Mouse (Mus musculus): Measurements from ENCODE around the gene Fat4. TPM values are rescaled to one million over a fixed set of nuclear protein-coding genes. Genes with fewer than 3 reads are reported as not detected.
A peak's percentile ranks its signal among the peaks of the same experiment; 100 is the strongest.

Fat4 gene
- polyA plus RNA-seq, 1 experiment = 20.9 TPM

GRCm38 (mm10) chr3:38907676-38908425 lies 21.1 kb downstream of the Fat4 start:
- DNase-seq (ENCODE audit: low read depth) = peak; percentile 62
- TF ChIP-seq CTCF (IDR thresholded peaks at IDR 0.05; ENCODE audit: borderline replicate concordance, extremely low read depth, insufficient read depth, insufficient read length) = no peak
- TF ChIP-seq POLR2A (IDR thresholded peaks at IDR 0.05; ENCODE audit: borderline replicate concordance, extremely low read depth, insufficient read depth, insufficient read length, poor library complexity, severe bottlenecking) = no peak

GRCm38 (mm10) chr3:38908426-38909111 lies 21.8 kb downstream of the Fat4 start:
- peak; percentile 65 for DNase-seq (ENCODE audit: low read depth)
- TF ChIP-seq POLR2A (IDR thresholded peaks at IDR 0.05; ENCODE audit: borderline replicate concordance, extremely low read depth, insufficient read depth, insufficient read length, poor library complexity, severe bottlenecking) = no peak
- TF ChIP-seq CTCF (IDR thresholded peaks at IDR 0.05; ENCODE audit: borderline replicate concordance, extremely low read depth, insufficient read depth, insufficient read length) = no peak

GRCm38 (mm10) chr3:38912768-38913487 lies 26.2 kb downstream of the Fat4 start:
- TF ChIP-seq POLR2A (IDR thresholded peaks at IDR 0.05; ENCODE audit: borderline replicate concordance, extremely low read depth, insufficient read depth, insufficient read length, poor library complexity, severe bottlenecking) = no peak
- no peak for TF ChIP-seq CTCF (IDR thresholded peaks at IDR 0.05; ENCODE audit: borderline replicate concordance, extremely low read depth, insufficient read depth, insufficient read length)
- peak; percentile 60 for DNase-seq (ENCODE audit: low read depth)

GRCm38 (mm10) chr3:38913488-38914105 lies 26.9 kb downstream of the Fat4 start:
- peak; percentile 45 for DNase-seq (ENCODE audit: low read depth)
- TF ChIP-seq CTCF (IDR thresholded peaks at IDR 0.05; ENCODE audit: borderline replicate concordance, extremely low read depth, insufficient read depth, insufficient read length) (no peak), POLR2A (IDR thresholded peaks at IDR 0.05; ENCODE audit: borderline replicate concordance, extremely low read depth, insufficient read depth, insufficient read length, poor library complexity, severe bottlenecking) (no peak)

- DNase-seq (ENCODE audit: low read depth) = peak; percentile 37
- no peak for TF ChIP-seq POLR2A (IDR thresholded peaks at IDR 0.05; ENCODE audit: borderline replicate concordance, extremely low read depth, insufficient read depth, insufficient read length, poor library complexity, severe bottlenecking)
- no peak for TF ChIP-seq CTCF (IDR thresholded peaks at IDR 0.05; ENCODE audit: borderline replicate concordance, extremely low read depth, insufficient read depth, insufficient read length)
Observed at GRCm38 (mm10) chr3:38918926-38919325, 32.2 kb downstream of the Fat4 start.

- DNase-seq (ENCODE audit: low read depth) = no peak
- TF ChIP-seq POLR2A (IDR thresholded peaks at IDR 0.05; ENCODE audit: borderline replicate concordance, extremely low read depth, insufficient read depth, insufficient read length, poor library complexity, severe bottlenecking) = no peak
- no peak for TF ChIP-seq CTCF (IDR thresholded peaks at IDR 0.05; ENCODE audit: borderline replicate concordance, extremely low read depth, insufficient read depth, insufficient read length)
Observed at GRCm38 (mm10) chr3:38921031-38921430, 34.3 kb downstream of the Fat4 start.

GRCm38 (mm10) chr3:38923251-38923686 lies 36.5 kb downstream of the Fat4 start:
- no peak for DNase-seq (ENCODE audit: low read depth)
- TF ChIP-seq CTCF (IDR thresholded peaks at IDR 0.05; ENCODE audit: borderline replicate concordance, extremely low read depth, insufficient read depth, insufficient read length) (no peak), POLR2A (IDR thresholded peaks at IDR 0.05; ENCODE audit: borderline replicate concordance, extremely low read depth, insufficient read depth, insufficient read length, poor library complexity, severe bottlenecking) (no peak)

GRCm38 (mm10) chr3:38928076-38928686 lies 41.4 kb downstream of the Fat4 start:
- TF ChIP-seq POLR2A (IDR thresholded peaks at IDR 0.05; ENCODE audit: borderline replicate concordance, extremely low read depth, insufficient read depth, insufficient read length, poor library complexity, severe bottlenecking) (no peak), CTCF (IDR thresholded peaks at IDR 0.05; ENCODE audit: borderline replicate concordance, extremely low read depth, insufficient read depth, insufficient read length) (no peak)

GRCm38 (mm10) chr3:38928751-38929150 lies 42.0 kb downstream of the Fat4 start:
- DNase-seq (ENCODE audit: low read depth) = peak; percentile 32
- TF ChIP-seq CTCF (IDR thresholded peaks at IDR 0.05; ENCODE audit: borderline replicate concordance, extremely low read depth, insufficient read depth, insufficient read length) (no peak), POLR2A (IDR thresholded peaks at IDR 0.05; ENCODE audit: borderline replicate concordance, extremely low read depth, insufficient read depth, insufficient read length, poor library complexity, severe bottlenecking) (no peak)

More at GRCm38 (mm10) chr3:38928076-38928686, 41.4 kb downstream of the Fat4 start:
- peak; percentile 38 for DNase-seq (ENCODE audit: low read depth)

- TF ChIP-seq POLR2A (IDR thresholded peaks at IDR 0.05; ENCODE audit: borderline replicate concordance, extremely low read depth, insufficient read depth, insufficient read length, poor library complexity, severe bottlenecking) = no peak
- no peak for TF ChIP-seq CTCF (IDR thresholded peaks at IDR 0.05; ENCODE audit: borderline replicate concordance, extremely low read depth, insufficient read depth, insufficient read length)
- peak; percentile 94 for DNase-seq (ENCODE audit: low read depth)
Observed at GRCm38 (mm10) chr3:38934780-38935179, 48.0 kb downstream of the Fat4 start.

Measured in brain, embryonic 14.5 days (tissue).